Mouse (Mus musculus) cerebellum, adult 2 months (tissue): Measurements from ENCODE around the gene Carns1. TPM values are rescaled to one million over a fixed set of nuclear protein-coding genes. Genes with fewer than 3 reads are reported as not detected.

ENCODE experiments used
- DNase-seq, 2 experiments: peaks; one replicate each; pipeline ENCODE4 v3.0.0; 2021
- H3K27ac ChIP-seq: fragments of 200-500 bp; 2 replicates; pipeline ENCODE4 v1.5.1; 2012; ENCODE audit warnings: low read length, control low read depth, inconsistent platforms; ENCODE audit not compliant: insufficient read depth
- H3K27me3 ChIP-seq: fragments of 200-500 bp; 2 replicates; pipeline ENCODE4 v1.6.1; 2012; ENCODE audit warnings: inconsistent platforms, mild to moderate bottlenecking, low read length, moderate library complexity; ENCODE audit not compliant: control insufficient read depth, insufficient read depth
- H3K4me1 ChIP-seq: fragments of 200-500 bp; 2 replicates; pipeline ENCODE4 v1.6.1; 2011; ENCODE audit warnings: low read length; ENCODE audit not compliant: control insufficient read depth, insufficient read depth
- H3K4me3 ChIP-seq: fragments of 200-500 bp; replicated peaks from 2 replicates; pipeline ENCODE3; 2011; ENCODE audit warnings: mild to moderate bottlenecking, low read depth, low read length, control low read depth; ENCODE audit not compliant: insufficient read depth
- CTCF ChIP-seq: fragments of 200-500 bp; IDR thresholded peaks from 2 replicates; pipeline ENCODE4 v1.5.1; 2011; ENCODE audit warnings: low read depth, mild to moderate bottlenecking, control low read depth, low read length, moderate library complexity, borderline replicate concordance; ENCODE audit not compliant: insufficient read depth
- POLR2A ChIP-seq: fragments of 200-500 bp; IDR thresholded peaks from 2 replicates; pipeline ENCODE4 v1.6.1; 2011; ENCODE audit warnings: low read length, control low read depth, borderline replicate concordance; ENCODE audit not compliant: insufficient read depth
- WGBS: fragments of 180-500 bp; shearing (Covaris S2); methylation state at CpG from one replicate; pipeline ENCODE4 v1.1.7; 2018; 5-methylcytosine and 5-hydroxymethylcytosine counted together
- polyA plus RNA-seq: library from polyadenylated mRNA; depleted of rRNA; stranded (reverse); fragments of >200 nt; gene quantifications from 2 replicates; pipeline ENCODE4 v1.2.3, GENCODE M21; 2012

The Carns1 gene
- polyA plus RNA-seq, 1 experiment: 31.2 TPM

DNA sequence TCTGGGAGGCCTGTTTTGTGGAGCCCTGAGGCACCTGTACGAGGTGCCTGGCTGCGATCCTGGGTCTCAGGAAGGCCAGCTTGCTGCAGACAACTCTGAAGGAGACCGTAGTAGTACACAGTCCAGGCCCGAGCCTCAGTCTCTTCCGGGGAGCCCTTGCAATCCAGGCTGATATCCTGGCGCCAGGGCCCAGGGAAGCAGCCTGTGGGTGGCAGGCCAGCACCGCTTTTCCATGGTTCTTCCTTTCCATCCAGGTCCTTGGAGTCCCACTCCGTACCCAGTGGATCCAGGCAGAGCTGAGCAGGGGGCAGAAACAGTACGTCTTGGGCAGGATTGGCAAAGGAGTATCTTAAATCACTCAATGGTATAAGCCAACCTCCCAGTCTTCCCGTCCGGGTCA is 2.4 kb downstream of the Carns1 start:
- 75% methylated on average over 11 of the region's 11 CpGs for whole genome bisulfite sequencing
- no peak overlapping the region for H3K27ac ChIP-seq
- H3K4me1 ChIP-seq: peaks cover 5% of the 10 kb centered on the region
- TF ChIP-seq CTCF (no peak), POLR2A (no peak)
- no peaks in the 10 kb centered on the region for H3K27me3 ChIP-seq
- no peak overlapping the region for H3K4me3 ChIP-seq
- DNase-seq: no peak

DNA sequence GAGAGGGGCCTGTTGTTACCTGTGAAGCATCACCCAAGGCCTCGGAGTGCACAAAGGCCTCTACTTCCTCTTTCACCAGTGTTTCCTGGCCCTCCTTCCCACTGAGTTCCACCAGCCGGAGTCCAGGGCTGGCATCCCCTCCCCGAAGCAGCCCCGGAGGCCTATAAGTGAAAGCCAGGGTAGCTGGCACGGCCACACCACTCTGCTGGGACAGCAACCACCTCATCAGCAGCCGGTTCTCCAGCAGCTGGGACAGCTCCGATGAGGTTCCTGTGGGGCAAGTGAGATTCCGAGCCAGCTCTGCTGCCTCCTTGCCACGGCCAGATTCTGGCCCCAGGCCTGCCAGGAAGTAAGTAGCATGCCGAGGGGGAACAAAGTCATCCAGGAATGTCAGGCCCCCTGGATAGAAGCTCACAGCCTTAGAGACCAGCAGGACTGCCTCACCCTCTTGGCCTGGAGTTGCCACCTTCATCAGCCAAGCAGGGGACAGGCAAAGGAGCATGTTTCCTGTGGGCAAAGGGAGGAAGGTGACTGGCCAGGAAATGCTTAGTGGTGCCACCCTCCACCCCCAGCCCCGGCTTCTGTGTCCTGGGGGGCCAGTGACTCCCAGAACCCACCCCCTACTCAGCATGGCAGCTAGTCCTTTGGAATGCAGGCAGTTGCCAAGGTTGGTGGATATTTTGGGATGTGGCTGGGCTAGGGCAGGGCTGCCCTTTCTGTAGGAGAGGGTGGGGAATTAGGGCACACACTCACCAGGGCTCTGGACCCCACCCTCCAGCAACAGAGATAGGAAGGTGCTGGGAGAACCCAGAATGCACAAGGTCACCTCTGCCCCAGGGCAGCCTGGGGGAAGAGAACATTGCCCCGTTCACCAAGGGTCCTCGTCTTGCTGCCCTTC is 3.6 kb downstream of the Carns1 start:
- H3K4me3 ChIP-seq: no peak overlapping the region
- DNase-seq: peak; percentile 16 to 17
- 47% methylated on average over 13 of the region's 13 CpGs for WGBS
- no peaks in the 10 kb centered on the region for H3K27me3 ChIP-seq
- H3K27ac ChIP-seq: no peak overlapping the region
- no peak for TF ChIP-seq CTCF
- H3K4me1 ChIP-seq: peaks cover 5% of the 10 kb centered on the region

DNA sequence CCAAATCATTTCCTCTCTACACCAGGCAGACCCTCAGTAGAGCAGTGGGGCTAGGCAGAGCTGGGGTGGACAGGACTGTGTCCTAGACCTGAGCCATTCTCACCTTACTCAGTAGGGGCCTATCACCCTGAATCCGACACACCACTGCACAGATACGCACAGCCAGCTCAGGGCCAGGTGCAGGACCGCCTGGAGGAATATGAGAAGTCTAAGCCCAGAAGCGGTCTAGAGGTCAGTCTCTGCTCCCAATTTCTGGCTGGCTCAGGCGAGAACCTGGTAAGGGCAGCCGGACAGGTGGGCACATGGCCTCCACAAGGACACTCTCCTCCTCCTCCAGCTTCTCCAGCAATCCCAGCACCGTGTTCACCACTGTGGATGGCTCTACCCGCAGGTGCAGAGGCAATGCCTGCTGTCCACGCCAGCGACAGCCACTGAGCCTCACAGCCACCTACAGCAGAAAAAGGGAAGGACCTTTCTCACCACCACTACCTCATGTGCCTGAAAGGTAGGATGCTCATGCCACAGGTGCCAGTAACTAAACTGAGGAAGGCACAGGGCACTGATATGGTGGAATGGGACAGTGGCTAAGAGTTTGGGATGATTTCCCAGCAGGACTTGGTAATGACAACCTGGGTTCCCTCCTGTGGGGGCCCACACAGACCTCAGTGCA is 4.4 kb downstream of the Carns1 start:
- Histone ChIP-seq H3K4me3 (no peak overlapping the region), H3K27ac (no peak overlapping the region), H3K27me3 (no peaks in the 10 kb centered on the region), H3K4me1 (peaks cover 5% of the 10 kb centered on the region)
- 94% methylated on average over 10 of the region's 10 CpGs for WGBS
- no peak for TF ChIP-seq POLR2A
- TF ChIP-seq CTCF: no peak
- peak in 1 of 2 experiments; percentile 19 for DNase-seq

DNA sequence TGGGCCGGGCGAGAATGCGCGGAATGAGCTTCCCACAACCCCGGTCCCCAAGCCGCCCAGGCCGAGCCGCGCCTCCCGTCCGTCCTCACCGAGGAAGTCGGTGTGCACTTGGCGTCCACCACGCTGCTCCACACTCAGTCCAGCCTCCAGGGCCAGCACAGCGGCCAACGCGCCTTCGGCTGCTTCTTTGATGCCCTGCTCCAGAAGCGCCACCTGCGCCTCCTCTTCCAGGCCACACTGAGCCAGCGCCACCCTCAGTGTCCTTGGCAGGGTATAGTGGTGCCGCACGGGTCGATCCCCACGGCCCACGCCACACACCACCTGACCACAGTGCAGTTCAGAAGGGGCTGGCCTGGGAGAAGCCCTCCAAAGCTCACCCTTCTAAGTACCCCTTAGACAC is 5.5 kb downstream of the Carns1 start:
- peak in 1 of 2 experiments; percentile 69 for DNase-seq
- Histone ChIP-seq H3K27me3 (no peaks in the 10 kb centered on the region), H3K4me3 (peak overlapping the region; percentile 73), H3K27ac (peak overlapping the region; percentile 86), H3K4me1 (peaks cover 5% of the 10 kb centered on the region; the same call in 1 of the 2 replicates)
- TF ChIP-seq POLR2A: no peak
- no peak for TF ChIP-seq CTCF
- under 1% methylated on average over 27 of the region's 27 CpGs for WGBS

DNA sequence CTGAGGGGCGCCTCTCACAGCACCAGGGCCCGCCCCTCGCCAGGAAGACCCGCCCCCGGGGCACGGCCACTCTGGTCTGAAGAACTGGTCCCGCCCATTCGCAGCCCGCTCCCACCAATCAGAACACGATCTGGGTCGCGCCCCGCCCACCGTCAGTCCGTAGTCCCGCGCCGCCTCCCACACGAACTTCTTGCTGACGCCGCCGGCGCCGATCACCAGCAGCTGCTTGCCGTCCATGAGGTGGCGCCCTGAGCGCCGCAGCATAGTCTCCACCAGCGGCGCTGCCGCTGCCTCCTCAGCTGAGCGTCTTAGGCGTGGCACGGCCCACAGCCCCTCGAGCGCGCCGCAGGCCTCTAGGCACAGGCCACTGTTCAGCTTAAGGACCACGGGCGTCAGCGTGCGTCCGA is 5.9 kb downstream of the Carns1 start:
- Histone ChIP-seq H3K27me3 (no peaks in the 10 kb centered on the region), H3K27ac (peak overlapping the region; percentile 86), H3K4me3 (peak overlapping the region; percentile 73), H3K4me1 (peaks cover 5% of the 10 kb centered on the region; the same call in 1 of the 2 replicates)
- WGBS: 1% methylated on average over 43 of the region's 43 CpGs
- peak; percentile 91 for TF ChIP-seq POLR2A
- peak; percentile 73 for TF ChIP-seq CTCF
- DNase-seq: peak; percentile 99 to 100

DNA sequence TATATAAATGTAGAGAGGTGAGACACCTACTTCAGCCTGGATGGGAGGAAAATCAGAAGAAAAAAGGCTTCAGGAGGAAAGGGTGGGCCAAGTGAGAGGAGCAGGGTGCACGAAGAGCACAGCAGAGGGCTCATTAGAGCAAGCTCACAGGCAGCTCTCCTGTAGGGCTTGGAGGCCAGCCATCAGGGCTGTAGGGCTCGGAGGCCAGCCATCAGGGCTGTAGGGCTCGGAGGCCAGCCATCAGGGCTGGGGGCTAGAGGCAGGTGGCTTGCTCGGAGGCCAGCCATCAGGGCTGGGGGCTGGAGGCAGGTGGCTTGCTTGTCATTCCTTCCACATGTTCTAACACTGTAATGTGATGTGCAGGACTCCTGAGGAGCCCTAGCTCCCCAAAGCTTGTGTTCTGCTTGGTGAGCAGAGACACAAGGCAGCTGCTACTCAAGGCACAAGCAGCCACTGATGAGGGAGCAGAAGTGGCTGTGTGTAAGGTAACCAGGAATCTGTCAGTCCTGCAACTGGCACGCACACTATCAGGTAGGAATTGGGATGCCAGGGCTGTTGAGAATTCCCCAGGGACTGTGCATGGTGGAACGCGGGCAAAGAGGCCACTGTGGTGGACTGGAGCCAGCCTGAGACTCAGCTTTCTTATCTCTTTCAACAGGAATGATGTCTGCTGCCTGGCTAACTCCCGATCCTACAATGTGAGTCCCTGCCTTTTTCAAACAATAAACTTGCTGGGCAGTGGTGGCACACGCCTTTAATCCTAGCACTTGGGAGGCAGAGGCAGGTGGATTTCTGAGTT is 8.4 kb downstream of the Carns1 start:
- Histone ChIP-seq H3K27ac (no peak overlapping the region), H3K4me1 (peaks cover 7% of the 10 kb centered on the region; the same call in 1 of the 2 replicates), H3K4me3 (no peak overlapping the region), H3K27me3 (no peaks in the 10 kb centered on the region)
- WGBS: 49% methylated on average over 9 of the region's 9 CpGs
- DNase-seq: no peak
- TF ChIP-seq POLR2A (no peak), CTCF (no peak)

DNA sequence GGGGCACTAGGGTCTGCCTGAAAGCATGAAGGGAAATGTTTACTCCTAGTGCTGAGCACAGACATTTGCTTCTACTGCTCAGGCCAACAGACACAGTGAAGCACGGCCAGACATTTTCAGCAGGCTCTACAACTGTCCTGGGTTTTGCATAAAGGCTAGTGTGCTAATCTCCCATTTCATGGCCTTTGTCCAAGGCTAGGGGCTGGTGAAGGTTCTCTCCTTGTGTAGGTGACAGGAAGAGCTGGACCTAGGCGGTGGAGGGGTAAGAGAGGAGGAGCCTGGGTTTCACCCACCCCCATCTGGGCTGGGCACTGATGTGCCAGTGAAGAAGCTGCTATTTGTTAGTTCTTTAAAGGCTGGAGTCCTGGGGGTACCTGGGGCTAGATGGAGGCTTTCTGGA is 10.6 kb downstream of the Carns1 start:
- H3K4me1 ChIP-seq: peaks cover 3% of the 10 kb centered on the region; the same call in 1 of the 2 replicates

More for the DNA sequence above, 10.6 kb downstream of the Carns1 start:
- WGBS: 82% methylated on average over 2 of the region's 2 CpGs
- no peak for DNase-seq
- no peak overlapping the region for H3K27ac ChIP-seq
- H3K27me3 ChIP-seq: no peaks in the 10 kb centered on the region
- H3K4me3 ChIP-seq: no peak overlapping the region
- no peak for TF ChIP-seq POLR2A
- TF ChIP-seq CTCF: no peak
